Mouse (Mus musculus): ENCODE data around the gene Ruvbl1.

DNA sequence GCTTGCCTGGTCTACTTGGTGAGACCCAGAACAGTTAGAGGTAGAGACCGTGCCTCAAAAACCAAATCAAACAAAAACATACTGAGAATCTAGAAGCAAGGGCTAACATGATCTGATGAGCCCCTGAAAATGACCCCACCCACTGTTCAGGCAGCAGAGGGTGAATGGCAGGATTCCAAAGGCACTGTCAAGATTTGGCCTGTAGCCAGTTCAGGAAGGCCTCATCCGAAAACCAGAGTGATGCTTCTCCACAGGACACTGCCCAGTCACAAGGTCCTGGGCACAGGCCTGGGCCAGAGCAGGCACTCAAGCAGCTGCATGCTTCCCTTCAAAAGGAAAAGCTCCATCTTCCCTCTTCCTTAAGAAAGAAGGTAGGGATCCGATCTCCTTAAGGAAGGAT lies 21.8 kb upstream of the Ruvbl1 start:
- no peak for TF ChIP-seq CTCF (conservative IDR thresholded peaks at IDR 0.05; ENCODE audit: low read length)
- TF ChIP-seq POU5F1 (IDR thresholded peaks at IDR 0.05; ENCODE audit: borderline replicate concordance, low read length), result no peak

Data from E14TG2a.4 (cell line).